9 mouse cellular contexts compared by ENCODE assay signal in genomic region chr10:45800070-45800851, GRCm38 (mm10).
DNase-seq lines count a peak whose midpoint lies in the region; ATAC-seq and TF ChIP-seq lines count a peak whose summit lies in the region.
"Had no signal": no experiment of that assay in that cellular context is flagged by ENCODE, and none has a peak within 500 bp of the region (broad histone marks: within the 10 kb centered on the region; RNA-seq: fewer than 3 reads in every experiment).

No protein-coding gene starts in this region.

- H3K27ac ChIP-seq in forebrain, embryonic 11.5 days (ENCODE audit: low read depth, low read length): no peak overlapping the region
- H3K27ac ChIP-seq in kidney, embryonic 14.5 days (ENCODE audit: low read depth, low read length): no peak overlapping the region
- H3K27ac ChIP-seq in lung, embryonic 14.5 days (ENCODE audit: low read depth): no peak overlapping the region
- no peak overlapping the region for H3K27ac ChIP-seq in small intestine, adult 2 months (ENCODE audit: insufficient read depth, low read depth, low read length)
- H3K27ac ChIP-seq: hindbrain, embryonic 15.5 days had no signal

- 46% methylated on average over 12 of the region's 12 CpGs for WGBS in forebrain, embryonic 11.5 days
- 47% methylated on average over 12 of the region's 12 CpGs for WGBS in kidney, embryonic 14.5 days
- 57% methylated on average over 12 of the region's 12 CpGs for WGBS in lung, embryonic 14.5 days
- WGBS in small intestine, adult 2 months: 50% methylated on average over 12 of the region's 12 CpGs

- TF ChIP-seq CTCF in lung, embryonic 14.5 days (IDR thresholded peaks at IDR 0.05; ENCODE audit: low read depth): peak; percentile 63
- peak; percentile 42; the same call in 1 of the 2 replicates for TF ChIP-seq CTCF in small intestine, adult 2 months (IDR thresholded peaks at IDR 0.05; ENCODE audit: extremely low read depth, insufficient read length, insufficient replicate concordance, low read depth, low read length)

- DNase-seq in cerebellum, adult 8-10 months: peak; percentile 7
- no peak for DNase-seq in cerebellum, adult 11-12 months
- DNase-seq in urinary bladder, postnatal 14 days (ENCODE audit: low spot score): peak; percentile 35
- no peak for DNase-seq in urinary bladder, postnatal 4 days (ENCODE audit: low spot score in 2 of 2)
- peak; percentile 82 for DNase-seq in forebrain, embryonic 11.5 days (ENCODE audit: low spot score)
- peak; percentile 76 for DNase-seq in lung, embryonic 14.5 days

- H3K9me3 ChIP-seq in forebrain, embryonic 11.5 days (ENCODE audit: control insufficient read depth, low read length): no peaks in the 10 kb centered on the region
- no peaks in the 10 kb centered on the region for H3K9me3 ChIP-seq in kidney, embryonic 14.5 days (ENCODE audit: control insufficient read depth, low read length)
- no peaks in the 10 kb centered on the region for H3K9me3 ChIP-seq in lung, embryonic 14.5 days (ENCODE audit: low read depth, low read length)
- H3K9me3 ChIP-seq: hindbrain, embryonic 15.5 days had no signal

- H3K27me3 ChIP-seq in forebrain, embryonic 11.5 days (ENCODE audit: control insufficient read depth, insufficient read depth, low read length): no peaks in the 10 kb centered on the region
- no peaks in the 10 kb centered on the region for H3K27me3 ChIP-seq in kidney, embryonic 14.5 days (ENCODE audit: control insufficient read depth, insufficient read depth, low read length)
- H3K27me3 ChIP-seq in lung, embryonic 14.5 days (ENCODE audit: insufficient read depth, low read length): no peaks in the 10 kb centered on the region
- no peaks in the 10 kb centered on the region for H3K27me3 ChIP-seq in small intestine, adult 2 months (ENCODE audit: control insufficient read depth, insufficient read depth, low read length)
- H3K27me3 ChIP-seq: hindbrain, embryonic 15.5 days had no signal

- H3K4me1 ChIP-seq in forebrain, embryonic 11.5 days (replicated peaks; ENCODE audit: control insufficient read depth, insufficient read depth, low read length): no peaks in the 10 kb centered on the region
- peaks cover 3% of the 10 kb centered on the region; the same call in 1 of the 2 replicates for H3K4me1 ChIP-seq in kidney, embryonic 14.5 days (ENCODE audit: control insufficient read depth, insufficient read depth, low read length)
- H3K4me1 ChIP-seq in lung, embryonic 14.5 days (ENCODE audit: insufficient read depth): no peaks in the 10 kb centered on the region
- H3K4me1 ChIP-seq in small intestine, adult 2 months (ENCODE audit: control insufficient read depth, insufficient read depth, insufficient read length, low read length): no peaks in the 10 kb centered on the region
- H3K4me1 ChIP-seq: hindbrain, embryonic 15.5 days had no signal

- ATAC-seq in forebrain, embryonic 11.5 days (replicated peaks; ENCODE audit: low FRiP score): peak; percentile 86
- ATAC-seq in kidney, embryonic 14.5 days (ENCODE audit: low FRiP score, low TSS enrichment): peak; percentile 75; the same call in 1 of the 2 replicates
- ATAC-seq in lung, embryonic 14.5 days (ENCODE audit: insufficient read depth): no peak

- H3K36me3 ChIP-seq in forebrain, embryonic 11.5 days (ENCODE audit: control insufficient read depth, insufficient read depth, low read length): no peaks in the 10 kb centered on the region
- no peaks in the 10 kb centered on the region for H3K36me3 ChIP-seq in kidney, embryonic 14.5 days (ENCODE audit: control insufficient read depth, insufficient read depth, low read length)
- no peaks in the 10 kb centered on the region for H3K36me3 ChIP-seq in lung, embryonic 14.5 days (ENCODE audit: insufficient read depth)
- no peaks in the 10 kb centered on the region for H3K36me3 ChIP-seq in small intestine, adult 2 months (ENCODE audit: control insufficient read depth, insufficient read depth, low read length)
- H3K36me3 ChIP-seq: hindbrain, embryonic 15.5 days had no signal

- H3K4me2 ChIP-seq in forebrain, embryonic 11.5 days (ENCODE audit: low read depth, low read length, severe bottlenecking): no peak overlapping the region
- H3K4me2 ChIP-seq in kidney, embryonic 14.5 days (replicated peaks; ENCODE audit: low read depth, low read length): 0 out of 2 replicates have a peak overlapping the region, but pooled peaks have one; percentile 8
- no peak overlapping the region for H3K4me2 ChIP-seq in lung, embryonic 14.5 days
- H3K4me2 ChIP-seq: hindbrain, embryonic 15.5 days had no signal

- H3K9ac ChIP-seq in forebrain, embryonic 11.5 days (ENCODE audit: low read length): no peak overlapping the region
- no peak overlapping the region for H3K9ac ChIP-seq in kidney, embryonic 14.5 days (ENCODE audit: low read depth, low read length)
- no peak overlapping the region for H3K9ac ChIP-seq in lung, embryonic 14.5 days
- H3K9ac ChIP-seq: hindbrain, embryonic 15.5 days had no signal

- no peak overlapping the region for H3K4me3 ChIP-seq in forebrain, embryonic 11.5 days (ENCODE audit: low read depth, low read length)
- H3K4me3 ChIP-seq in kidney, embryonic 14.5 days (ENCODE audit: low read length): no peak overlapping the region
- H3K4me3 ChIP-seq in lung, embryonic 14.5 days (ENCODE audit: low read depth, low read length): no peak overlapping the region
- no peak overlapping the region for H3K4me3 ChIP-seq in small intestine, adult 2 months (ENCODE audit: low read depth, low read length)
- H3K4me3 ChIP-seq: hindbrain, embryonic 15.5 days had no signal

- no peak for TF ChIP-seq POLR2A in small intestine, adult 2 months (IDR thresholded peaks at IDR 0.05; ENCODE audit: low read depth, low read length)

Comparison
In these comparisons a context has a peak if more than half of its experiments do, and no peak if none do; other contexts are left out.
1. DNase-seq: peak in cerebellum, adult 8-10 months (single experiment), urinary bladder, postnatal 14 days (single experiment), forebrain, embryonic 11.5 days (single experiment) and lung, embryonic 14.5 days (single experiment); none in cerebellum, adult 11-12 months (single experiment) and urinary bladder, postnatal 4 days (0 of 2).